Comparison of ENCODE assay signal across 10 mouse cellular contexts in the genomic region with DNA sequence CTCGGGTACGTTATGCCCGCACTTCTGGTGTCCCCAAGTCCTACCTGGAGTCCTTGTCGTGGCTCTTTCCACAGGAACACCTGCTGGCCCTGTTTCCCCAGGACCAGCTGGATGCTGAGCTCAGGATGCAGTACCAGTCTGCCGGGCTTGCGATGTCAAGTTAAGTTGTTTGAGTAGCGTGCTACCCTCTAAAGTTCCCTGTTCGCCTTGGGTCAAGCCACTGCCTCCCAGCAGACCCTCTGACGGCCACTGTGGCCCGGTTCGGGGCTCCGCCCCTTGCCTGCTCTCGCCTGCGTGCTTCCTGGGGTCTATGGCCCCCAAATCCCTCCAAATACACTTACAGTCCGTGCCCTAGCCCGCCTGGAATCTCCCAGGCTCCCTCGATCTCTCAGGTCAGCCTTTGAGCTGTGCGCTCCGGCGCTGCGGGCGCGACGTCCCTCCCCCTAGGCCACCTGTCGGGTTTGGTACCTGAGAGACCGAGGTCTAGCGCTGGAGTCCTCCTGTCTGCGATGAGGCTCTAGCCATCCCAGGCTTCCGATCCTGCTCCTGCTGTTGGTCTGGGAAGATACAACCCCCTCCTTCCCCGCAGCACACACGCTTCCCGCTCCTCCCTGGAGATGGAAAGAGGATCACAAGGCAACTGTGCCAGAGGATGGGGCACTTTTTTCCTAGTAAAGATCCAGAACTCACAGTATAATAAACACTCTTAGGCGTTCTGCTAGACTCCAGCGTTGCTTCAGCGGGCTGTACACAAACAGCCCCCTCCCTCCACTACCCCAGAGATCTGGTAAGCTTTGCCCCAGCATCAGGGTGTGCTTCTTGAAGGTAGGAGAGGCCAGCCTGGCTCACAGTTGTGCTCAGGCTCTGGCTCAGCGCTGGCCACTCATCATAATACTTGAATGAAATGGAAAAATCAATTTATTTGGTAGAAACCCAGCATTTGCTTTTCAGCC. TPM values are rescaled to one million over a fixed set of nuclear protein-coding genes. Genes with fewer than 3 reads are reported as not detected.
DNase-seq lines count a peak whose midpoint lies in the region; ATAC-seq lines count a peak whose summit lies in the region.
"Had no signal": no experiment of that assay in that cellular context is flagged by ENCODE, and none has a peak within 500 bp of the region (broad histone marks: within the 10 kb centered on the region; RNA-seq: fewer than 3 reads in every experiment).

A gene (minus strand): TSS at position 756 of the 953 bp plus-strand sequence.

- peak; percentile 32; the same call in 1 of the 2 replicates for ATAC-seq in kidney, embryonic 14.5 days (ENCODE audit: low FRiP score, low TSS enrichment)
- ATAC-seq in embryonic facial prominence, embryonic 15.5 days (ENCODE audit: insufficient number of reproducible peaks, low FRiP score, low TSS enrichment, low read depth): 0 out of 2 replicates have a peak, but pooled peaks have one; percentile 19
- ATAC-seq in CD4-positive, CD25-positive, alpha-beta regulatory T cell, adult 4 months: no peak

- H3K4me1 ChIP-seq in kidney, embryonic 14.5 days (ENCODE audit: control insufficient read depth, insufficient read depth, low read length): no peaks in the 10 kb centered on the region
- H3K4me1 ChIP-seq in embryonic facial prominence, embryonic 15.5 days: peaks cover 10% of the 10 kb centered on the region
- H3K4me1 ChIP-seq in limb, embryonic 10.5 days: peaks cover 9% of the 10 kb centered on the region
- H3K4me1 ChIP-seq: megakaryocyte, embryonic 14.5 days had no signal

- peak within 1 kb of the TSS; percentile 40; the same call in 1 of the 2 replicates for H3K9ac ChIP-seq in kidney, embryonic 14.5 days (ENCODE audit: low read depth, low read length)
- no peak within 1 kb of the TSS for H3K9ac ChIP-seq in embryonic facial prominence, embryonic 15.5 days

- WGBS in kidney, embryonic 14.5 days: 3% methylated on average over 36 of the region's 36 CpGs
- WGBS in embryonic facial prominence, embryonic 15.5 days: 3% methylated on average over 36 of the region's 36 CpGs
- 3% methylated on average over 36 of the region's 36 CpGs for WGBS in limb, embryonic 10.5 days

- H3K4me2 ChIP-seq in kidney, embryonic 14.5 days (replicated peaks; ENCODE audit: low read depth, low read length): peak within 1 kb of the TSS; percentile 58
- H3K4me2 ChIP-seq in embryonic facial prominence, embryonic 15.5 days (replicated peaks): peak within 1 kb of the TSS; percentile 50

- no peaks in the 10 kb centered on the region for H3K9me3 ChIP-seq in kidney, embryonic 14.5 days (ENCODE audit: control insufficient read depth, low read length)
- H3K9me3 ChIP-seq in embryonic facial prominence, embryonic 15.5 days (replicated peaks): no peaks in the 10 kb centered on the region
- H3K9me3 ChIP-seq in limb, embryonic 10.5 days (replicated peaks): no peaks in the 10 kb centered on the region

- no peak for DNase-seq in kidney, adult 11 months
- peak; percentile 37 for DNase-seq in limb, embryonic 10.5 days (ENCODE audit: low spot score)
- DNase-seq in retina, embryonic 14.5 days (ENCODE audit: low spot score): peak; percentile 27
- no peak for DNase-seq in layer of hippocampus, adult 9-11 months
- DNase-seq in layer of hippocampus, adult 11-12 months (ENCODE audit: low spot score): no peak
- DNase-seq: thymus, postnatal 14 days had no signal

- peaks cover 14% of the 10 kb centered on the region for H3K27me3 ChIP-seq in kidney, embryonic 14.5 days (ENCODE audit: control insufficient read depth, insufficient read depth, low read length)
- H3K27me3 ChIP-seq in embryonic facial prominence, embryonic 15.5 days: peaks cover 13% of the 10 kb centered on the region
- peaks cover 34% of the 10 kb centered on the region for H3K27me3 ChIP-seq in limb, embryonic 10.5 days (ENCODE audit: low read depth, poor library complexity, severe bottlenecking)

- no peak within 1 kb of the TSS for H3K27ac ChIP-seq in kidney, embryonic 14.5 days (ENCODE audit: low read depth, low read length)
- no peak within 1 kb of the TSS for H3K27ac ChIP-seq in embryonic facial prominence, embryonic 15.5 days (replicated peaks)
- no peak within 1 kb of the TSS for H3K27ac ChIP-seq in limb, embryonic 10.5 days

- H3K36me3 ChIP-seq in kidney, embryonic 14.5 days (ENCODE audit: control insufficient read depth, insufficient read depth, low read length): no peaks in the 10 kb centered on the region
- H3K36me3 ChIP-seq in embryonic facial prominence, embryonic 15.5 days: no peaks in the 10 kb centered on the region
- no peaks in the 10 kb centered on the region for H3K36me3 ChIP-seq in limb, embryonic 10.5 days

- peak within 1 kb of the TSS; percentile 31 for H3K4me3 ChIP-seq in kidney, embryonic 14.5 days (ENCODE audit: low read length)
- peak within 1 kb of the TSS; percentile 26 for H3K4me3 ChIP-seq in embryonic facial prominence, embryonic 15.5 days (replicated peaks)
- peak within 1 kb of the TSS; percentile 50 for H3K4me3 ChIP-seq in limb, embryonic 10.5 days
- H3K4me3 ChIP-seq: megakaryocyte, embryonic 14.5 days had no signal

RNA-seq across cellular contexts. Expression of the gene that starts here (rescaled TPM):
- 0.34 and 0.39 TPM in 2 replicates for polyA plus RNA-seq in kidney, embryonic 14.5 days (2014; fragmentation: Nextera tagmentation; extraction: Ambion mirVana)
- polyA plus RNA-seq in embryonic facial prominence, embryonic 15.5 days (2015; fragmentation: Nextera tagmentation; extraction: Ambion mirVana): 0.37 and 0.42 TPM in 2 replicates
- polyA plus RNA-seq in limb, embryonic 10.5 days (2016; fragmentation: Nextera tagmentation; extraction: Ambion mirVana): 0.13 and 0.14 TPM in 2 replicates
- polyA plus RNA-seq in CD4-positive, CD25-positive, alpha-beta regulatory T cell, adult 4 months (2017; shearing (Covaris generic)): not detected

Comparison
In these comparisons a context has a peak if more than half of its experiments do, and no peak if none do; other contexts are left out.
1. Peak in ATAC-seq, H3K4me3 ChIP-seq, H3K9ac ChIP-seq and H3K4me2 ChIP-seq in kidney, embryonic 14.5 days; RNA of the gene not detected or under 1 TPM.
2. Peak in ATAC-seq, H3K4me3 ChIP-seq and H3K4me2 ChIP-seq in embryonic facial prominence, embryonic 15.5 days; RNA of the gene not detected or under 1 TPM.
3. Peak in DNase-seq and H3K4me3 ChIP-seq in limb, embryonic 10.5 days; RNA of the gene not detected or under 1 TPM.